Mouse (Mus musculus) hindbrain, embryonic 16.5 days (tissue): Measurements from ENCODE around the gene Olfr1412. TPM values are rescaled to one million over a fixed set of nuclear protein-coding genes. Genes with fewer than 3 reads are reported as not detected.

Experiments used
- polyA plus RNA-seq: library from polyadenylated mRNA; unstranded; fragments of >200 nt; fragmentation: Nextera tagmentation; extraction: Ambion mirVana; gene quantifications from 2 replicates; pipeline ENCODE4 v1.2.1, GENCODE M21; 2015

Gene Olfr1412
- polyA plus RNA-seq, 1 experiment from 2014 or later, result not detected

Other genes starting within 250 kb of the Olfr1412 start
- gene Ndufa10, start 111.9 kb upstream of the Olfr1412 start, polyA plus RNA-seq, result 339 and 361 TPM in 2 replicates
- gene Olfr1416, start 100.7 kb upstream of the Olfr1412 start, polyA plus RNA-seq, result not detected in 2 replicates
- gene Olfr1415, start 89.7 kb upstream of the Olfr1412 start, polyA plus RNA-seq, result not detected in 2 replicates
- gene Olfr1414, start 67.1 kb upstream of the Olfr1412 start, polyA plus RNA-seq, result not detected in 2 replicates
- gene Olfr1413, start 14.5 kb upstream of the Olfr1412 start, polyA plus RNA-seq, result not detected in 2 replicates
- gene Olfr1411, start 8.6 kb downstream of the Olfr1412 start, polyA plus RNA-seq, result not detected in 2 replicates
- gene Olfr1410, start 20.0 kb downstream of the Olfr1412 start, polyA plus RNA-seq, result not detected in 2 replicates
- 0.24 TPM in 1 of 2 replicates, not detected in the other for gene Olfr12, start 32.0 kb downstream of the Olfr1412 start, polyA plus RNA-seq
- 496 and 558 TPM in 2 replicates for gene Cops9, start 56.2 kb downstream of the Olfr1412 start, polyA plus RNA-seq
- 0.19 and 0.29 TPM in 2 replicates for gene Otos, start 63.1 kb downstream of the Olfr1412 start, polyA plus RNA-seq
- 57.2 and 65.4 TPM in 2 replicates for gene Gpc1, start 245.9 kb downstream of the Olfr1412 start, polyA plus RNA-seq